Mouse (Mus musculus): ENCODE data around the gene Dmxl2. TPM values are rescaled to one million over a fixed set of nuclear protein-coding genes. Genes with fewer than 3 reads are reported as not detected.

Gene Dmxl2
- polyA plus RNA-seq, 1 experiment from 2014 or later, result 8.8 TPM

DNA sequence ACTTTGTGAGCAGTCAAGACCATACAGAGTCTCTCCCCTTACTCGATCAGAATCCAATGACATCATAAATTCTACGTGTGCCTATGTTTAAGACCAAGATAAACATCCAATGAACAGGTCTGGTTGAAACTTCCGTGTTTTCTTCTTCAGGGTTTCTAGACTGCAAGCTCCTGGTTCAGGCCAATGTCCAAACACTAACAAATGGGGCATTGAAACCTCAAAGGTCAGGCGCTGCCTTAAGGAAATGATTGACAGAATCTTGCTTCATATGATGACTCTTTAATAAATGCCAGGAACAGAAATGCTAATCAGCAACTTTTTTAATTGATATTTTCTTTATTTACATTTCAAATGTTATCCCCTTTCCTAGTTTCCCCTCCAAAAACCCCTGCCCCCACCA is 18.9 kb upstream of the Dmxl2 start:
- ATAC-seq (replicated peaks; ENCODE audit: insufficient number of reproducible peaks, low FRiP score, low TSS enrichment, low read depth) (no peak), DNase-seq (ENCODE audit: low spot score) (no peak)
- H3K4me3 ChIP-seq (ENCODE audit: low read depth, low read length), result no peak overlapping the region
- no peaks in the 10 kb centered on the region for H3K9me3 ChIP-seq (replicated peaks; ENCODE audit: control insufficient read depth, low read length)
- H3K9ac ChIP-seq (replicated peaks; ENCODE audit: low read length), result no peak overlapping the region
- H3K27me3 ChIP-seq (ENCODE audit: control insufficient read depth, insufficient read depth, low read length), result no peaks in the 10 kb centered on the region
- H3K27ac ChIP-seq (replicated peaks; ENCODE audit: low read depth, low read length), result no peak overlapping the region
- H3K4me2 ChIP-seq (ENCODE audit: low read depth, low read length), result no peak overlapping the region
- WGBS, result 85% methylated on average over 4 of the region's 4 CpGs
- H3K36me3 ChIP-seq (replicated peaks; ENCODE audit: control insufficient read depth, insufficient read depth, low read depth, low read length), result no peaks in the 10 kb centered on the region
- no peaks in the 10 kb centered on the region for H3K4me1 ChIP-seq (ENCODE audit: control insufficient read depth, insufficient read depth, low read length)

DNA sequence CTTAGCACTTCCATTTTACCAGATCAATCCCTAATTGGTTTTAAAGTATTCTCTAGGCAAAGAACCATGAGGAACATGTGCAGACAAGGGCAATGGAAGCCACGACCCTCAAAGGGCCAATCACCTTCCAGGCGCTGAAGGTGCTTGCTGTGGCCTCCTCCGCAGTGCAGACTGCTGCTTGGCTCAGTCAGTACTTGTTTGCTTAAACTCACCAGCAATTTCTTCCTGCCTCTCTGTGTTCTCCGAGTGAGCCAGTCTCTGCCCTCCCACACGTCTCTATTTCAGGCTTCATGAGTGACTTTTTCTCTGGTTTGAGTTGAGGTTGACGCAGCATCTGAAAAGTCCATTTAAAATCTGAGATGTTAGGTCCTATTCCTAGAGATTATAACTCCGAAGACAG is 17.5 kb upstream of the Dmxl2 start:
- DNase-seq (ENCODE audit: low spot score) (no peak), ATAC-seq (replicated peaks; ENCODE audit: insufficient number of reproducible peaks, low FRiP score, low TSS enrichment, low read depth) (no peak)
- Histone ChIP-seq H3K4me1 (ENCODE audit: control insufficient read depth, insufficient read depth, low read length) (no peaks in the 10 kb centered on the region), H3K9me3 (replicated peaks; ENCODE audit: control insufficient read depth, low read length) (no peaks in the 10 kb centered on the region), H3K9ac (replicated peaks; ENCODE audit: low read length) (no peak overlapping the region), H3K36me3 (replicated peaks; ENCODE audit: control insufficient read depth, insufficient read depth, low read depth, low read length) (no peaks in the 10 kb centered on the region), H3K4me2 (ENCODE audit: low read depth, low read length) (no peak overlapping the region), H3K27me3 (ENCODE audit: control insufficient read depth, insufficient read depth, low read length) (no peaks in the 10 kb centered on the region), H3K27ac (replicated peaks; ENCODE audit: low read depth, low read length) (no peak overlapping the region), H3K4me3 (ENCODE audit: low read depth, low read length) (no peak overlapping the region)
- 72% methylated on average over 7 of the region's 7 CpGs for WGBS

DNA sequence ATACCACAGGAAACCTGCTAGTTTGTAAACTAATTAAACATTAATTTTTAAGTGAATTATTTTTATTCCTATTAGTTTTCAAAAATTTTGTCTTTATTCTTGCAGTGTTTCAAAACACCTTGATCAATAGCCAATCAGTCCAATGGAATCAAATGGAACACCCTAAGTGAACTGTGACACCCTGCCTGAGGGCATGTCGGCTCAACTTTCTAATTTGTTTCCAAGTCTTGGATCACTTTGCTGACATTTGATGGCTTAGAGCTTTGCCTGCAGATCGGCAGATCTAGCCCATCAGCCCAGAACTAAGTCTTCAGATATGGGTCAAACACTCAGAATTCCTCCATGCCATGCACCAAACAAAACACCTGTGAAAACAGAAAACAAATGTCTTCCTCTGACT is 14.6 kb upstream of the Dmxl2 start:
- Histone ChIP-seq H3K4me1 (ENCODE audit: control insufficient read depth, insufficient read depth, low read length) (no peaks in the 10 kb centered on the region), H3K36me3 (replicated peaks; ENCODE audit: control insufficient read depth, insufficient read depth, low read depth, low read length) (no peaks in the 10 kb centered on the region), H3K27me3 (ENCODE audit: control insufficient read depth, insufficient read depth, low read length) (no peaks in the 10 kb centered on the region), H3K4me2 (ENCODE audit: low read depth, low read length) (no peak overlapping the region), H3K4me3 (ENCODE audit: low read depth, low read length) (no peak overlapping the region), H3K27ac (replicated peaks; ENCODE audit: low read depth, low read length) (no peak overlapping the region), H3K9ac (replicated peaks; ENCODE audit: low read length) (no peak overlapping the region), H3K9me3 (replicated peaks; ENCODE audit: control insufficient read depth, low read length) (no peaks in the 10 kb centered on the region)
- no peak for DNase-seq (ENCODE audit: low spot score)
- ATAC-seq (replicated peaks; ENCODE audit: insufficient number of reproducible peaks, low FRiP score, low TSS enrichment, low read depth), result no peak
- WGBS, result 50% methylated on average over 2 of the region's 2 CpGs

DNA sequence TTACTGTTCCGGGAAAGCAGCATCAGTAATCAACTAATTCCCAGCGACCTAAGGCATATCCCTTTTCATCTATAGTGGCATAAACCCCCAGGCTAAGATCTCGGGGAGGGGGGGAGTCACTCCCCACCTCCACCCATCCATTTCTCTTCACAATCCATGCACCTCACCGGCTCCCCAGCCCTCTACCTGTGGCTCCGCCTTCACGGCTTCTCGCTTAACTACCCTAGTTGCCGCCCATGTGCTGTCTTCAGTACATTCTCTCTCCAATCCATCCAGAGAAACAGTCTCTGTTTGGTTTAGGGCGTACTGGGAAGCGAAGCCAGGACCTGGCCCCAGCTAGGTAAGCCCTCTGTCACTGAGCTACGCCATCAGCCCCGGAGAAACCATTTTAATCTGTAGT is 1.4 kb upstream of the Dmxl2 start:
- DNase-seq (ENCODE audit: low spot score) (no peak), ATAC-seq (replicated peaks; ENCODE audit: insufficient number of reproducible peaks, low FRiP score, low TSS enrichment, low read depth) (no peak)
- Histone ChIP-seq H3K27ac (replicated peaks; ENCODE audit: low read depth, low read length) (no peak overlapping the region), H3K4me1 (ENCODE audit: control insufficient read depth, insufficient read depth, low read length) (no peaks in the 10 kb centered on the region), H3K4me3 (ENCODE audit: low read depth, low read length) (peak overlapping the region; percentile 10; the same call in 1 of the 2 replicates), H3K4me2 (ENCODE audit: low read depth, low read length) (peak overlapping the region; percentile 10; the same call in 1 of the 2 replicates), H3K9ac (replicated peaks; ENCODE audit: low read length) (no peak overlapping the region; the same call in 1 of the 2 replicates), H3K36me3 (replicated peaks; ENCODE audit: control insufficient read depth, insufficient read depth, low read depth, low read length) (no peaks in the 10 kb centered on the region), H3K9me3 (replicated peaks; ENCODE audit: control insufficient read depth, low read length) (no peaks in the 10 kb centered on the region), H3K27me3 (ENCODE audit: control insufficient read depth, insufficient read depth, low read length) (no peaks in the 10 kb centered on the region)
- WGBS, result 9% methylated on average over 12 of the region's 12 CpGs

DNA sequence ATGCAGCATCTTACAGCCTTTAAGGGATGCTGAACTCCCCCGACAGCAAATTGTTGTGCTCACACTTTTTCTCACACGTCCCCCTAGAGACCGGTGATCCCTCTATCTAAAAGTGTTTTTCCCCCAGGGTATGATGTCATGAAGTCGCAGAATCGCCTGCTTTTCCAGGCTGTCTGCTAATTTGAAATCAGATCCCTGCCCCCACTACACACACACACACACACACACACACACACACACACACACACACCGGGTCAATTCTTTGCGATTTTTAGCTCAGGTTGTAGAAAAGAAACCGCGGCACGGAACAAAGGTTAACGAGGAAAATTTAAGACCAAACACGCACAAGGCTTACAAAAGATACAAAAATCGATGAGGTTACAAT is 677 bp upstream of the Dmxl2 start:
- no peak for ATAC-seq (replicated peaks; ENCODE audit: insufficient number of reproducible peaks, low FRiP score, low TSS enrichment, low read depth)
- H3K9ac ChIP-seq (replicated peaks; ENCODE audit: low read length), result peak overlapping the region; percentile 73; the same call in 1 of the 2 replicates
- H3K27me3 ChIP-seq (ENCODE audit: control insufficient read depth, insufficient read depth, low read length), result no peaks in the 10 kb centered on the region
- no peaks in the 10 kb centered on the region for H3K9me3 ChIP-seq (replicated peaks; ENCODE audit: control insufficient read depth, low read length)
- no peak overlapping the region for H3K27ac ChIP-seq (replicated peaks; ENCODE audit: low read depth, low read length)
- no peaks in the 10 kb centered on the region for H3K36me3 ChIP-seq (replicated peaks; ENCODE audit: control insufficient read depth, insufficient read depth, low read depth, low read length)
- 4% methylated on average over 13 of the region's 13 CpGs for WGBS
- H3K4me1 ChIP-seq (ENCODE audit: control insufficient read depth, insufficient read depth, low read length), result no peaks in the 10 kb centered on the region
- peak overlapping the region; percentile 91 for H3K4me2 ChIP-seq (ENCODE audit: low read depth, low read length)
- DNase-seq (ENCODE audit: low spot score), result no peak
- H3K4me3 ChIP-seq (ENCODE audit: low read depth, low read length), result peak overlapping the region; percentile 79

DNA sequence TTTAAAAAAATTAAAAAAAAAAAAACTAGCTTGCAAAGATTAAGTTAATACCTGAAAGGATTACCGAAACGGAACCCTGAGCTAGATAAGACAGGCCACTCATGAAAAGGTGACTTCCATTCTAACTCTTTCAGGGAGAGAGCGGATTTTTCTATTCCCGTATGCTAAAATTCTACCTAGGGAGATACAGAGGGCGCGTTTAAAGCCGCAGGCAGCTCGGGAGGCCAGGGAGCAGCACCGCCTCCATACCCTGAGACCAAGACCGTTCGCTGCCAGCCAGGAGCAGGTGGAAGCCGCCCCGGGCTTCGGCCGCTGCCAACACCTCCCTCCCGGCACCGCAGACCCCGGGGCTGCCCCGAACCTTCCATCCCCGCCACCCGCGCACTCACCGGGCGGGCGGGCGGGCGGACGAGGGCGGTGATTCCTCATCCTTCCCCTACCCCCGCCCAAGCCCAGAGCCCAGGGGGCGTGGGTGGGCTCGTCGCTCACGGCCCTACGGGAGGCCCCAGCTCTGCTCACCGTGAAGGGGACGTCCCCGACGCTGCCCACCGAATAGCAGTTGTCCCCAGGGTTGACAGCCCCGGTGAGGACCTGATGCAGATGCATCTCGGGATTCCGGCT is 484 bp downstream of the Dmxl2 start:
- ATAC-seq (replicated peaks; ENCODE audit: insufficient number of reproducible peaks, low FRiP score, low TSS enrichment, low read depth), result peak; percentile 77
- peak; percentile 39 for DNase-seq (ENCODE audit: low spot score)
- H3K4me1 ChIP-seq (ENCODE audit: control insufficient read depth, insufficient read depth, low read length), result no peaks in the 10 kb centered on the region
- H3K4me3 ChIP-seq (ENCODE audit: low read depth, low read length), result peak overlapping the region; percentile 79
- H3K27ac ChIP-seq (replicated peaks; ENCODE audit: low read depth, low read length), result peak overlapping the region; percentile 8; the same call in 1 of the 2 replicates
- no peaks in the 10 kb centered on the region for H3K9me3 ChIP-seq (replicated peaks; ENCODE audit: control insufficient read depth, low read length)
- peak overlapping the region; percentile 91 for H3K4me2 ChIP-seq (ENCODE audit: low read depth, low read length)
- H3K9ac ChIP-seq (replicated peaks; ENCODE audit: low read length), result peak overlapping the region; percentile 73
- H3K27me3 ChIP-seq (ENCODE audit: control insufficient read depth, insufficient read depth, low read length), result no peaks in the 10 kb centered on the region
- WGBS, result under 1% methylated on average over 33 of the region's 43 CpGs
- no peaks in the 10 kb centered on the region for H3K36me3 ChIP-seq (replicated peaks; ENCODE audit: control insufficient read depth, insufficient read depth, low read depth, low read length)

DNA sequence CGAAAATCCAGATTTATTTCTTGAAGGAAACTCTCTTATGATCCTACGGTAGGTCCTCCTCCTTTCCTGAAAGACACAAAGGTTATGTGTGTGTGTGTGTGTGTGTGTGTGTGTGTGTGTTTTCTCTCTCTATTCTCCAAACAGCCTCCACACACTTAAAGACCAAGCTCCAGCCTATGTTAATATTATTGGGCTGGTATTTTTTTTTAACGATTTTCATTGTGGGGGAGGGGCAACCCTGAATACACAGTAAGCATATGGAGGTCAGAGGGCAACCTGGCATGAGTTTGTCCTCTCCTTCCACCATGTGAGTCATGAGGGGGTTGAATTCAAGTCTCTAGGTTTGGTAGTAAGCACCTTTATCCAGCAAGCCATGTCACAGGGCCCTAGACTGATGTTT is 1.6 kb downstream of the Dmxl2 start:
- no peaks in the 10 kb centered on the region for H3K4me1 ChIP-seq (ENCODE audit: control insufficient read depth, insufficient read depth, low read length)
- whole genome bisulfite sequencing, result 81% methylated on average over 3 of the region's 3 CpGs
- H3K27ac ChIP-seq (replicated peaks; ENCODE audit: low read depth, low read length), result no peak overlapping the region
- H3K27me3 ChIP-seq (ENCODE audit: control insufficient read depth, insufficient read depth, low read length), result no peaks in the 10 kb centered on the region
- no peak for ATAC-seq (replicated peaks; ENCODE audit: insufficient number of reproducible peaks, low FRiP score, low TSS enrichment, low read depth)
- no peaks in the 10 kb centered on the region for H3K36me3 ChIP-seq (replicated peaks; ENCODE audit: control insufficient read depth, insufficient read depth, low read depth, low read length)
- H3K9me3 ChIP-seq (replicated peaks; ENCODE audit: control insufficient read depth, low read length), result no peaks in the 10 kb centered on the region
- no peak for DNase-seq (ENCODE audit: low spot score)
- H3K9ac ChIP-seq (replicated peaks; ENCODE audit: low read length), result no peak overlapping the region
- no peak overlapping the region for H3K4me3 ChIP-seq (ENCODE audit: low read depth, low read length)
- no peak overlapping the region for H3K4me2 ChIP-seq (ENCODE audit: low read depth, low read length)

DNA sequence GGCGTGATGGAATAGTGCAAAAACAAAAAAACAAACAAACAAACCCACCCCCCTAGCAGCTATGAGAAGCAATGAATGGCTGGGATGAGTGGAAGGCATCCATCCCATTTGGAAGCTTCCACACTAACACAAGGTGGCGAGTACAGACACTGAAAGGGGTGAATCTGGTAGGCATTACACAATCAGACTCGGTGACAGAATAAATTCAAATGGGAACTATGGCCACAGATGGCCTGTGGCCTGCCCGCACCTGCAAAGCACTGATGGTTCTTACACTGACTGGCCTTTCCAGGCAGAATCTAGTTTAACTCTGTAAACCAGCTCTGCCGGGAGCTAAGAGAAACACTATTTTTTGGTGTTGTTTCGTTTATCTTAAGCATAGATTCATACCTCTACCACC is 2.1 kb downstream of the Dmxl2 start:
- DNase-seq (ENCODE audit: low spot score) (no peak), ATAC-seq (replicated peaks; ENCODE audit: insufficient number of reproducible peaks, low FRiP score, low TSS enrichment, low read depth) (no peak)
- Histone ChIP-seq H3K27ac (replicated peaks; ENCODE audit: low read depth, low read length) (no peak overlapping the region), H3K36me3 (replicated peaks; ENCODE audit: control insufficient read depth, insufficient read depth, low read depth, low read length) (no peaks in the 10 kb centered on the region), H3K9ac (replicated peaks; ENCODE audit: low read length) (no peak overlapping the region), H3K4me2 (ENCODE audit: low read depth, low read length) (no peak overlapping the region), H3K4me1 (ENCODE audit: control insufficient read depth, insufficient read depth, low read length) (no peaks in the 10 kb centered on the region), H3K4me3 (ENCODE audit: low read depth, low read length) (no peak overlapping the region), H3K27me3 (ENCODE audit: control insufficient read depth, insufficient read depth, low read length) (no peaks in the 10 kb centered on the region), H3K9me3 (replicated peaks; ENCODE audit: control insufficient read depth, low read length) (no peaks in the 10 kb centered on the region)
- WGBS, result 83% methylated on average over 6 of the region's 6 CpGs

All from embryonic facial prominence, embryonic 11.5 days (tissue).